Mouse (Mus musculus) hindbrain, embryonic 16.5 days (tissue): ENCODE results near the gene Ecpas. TPM values are rescaled to one million over a fixed set of nuclear protein-coding genes. Genes with fewer than 3 reads are reported as not detected.

Experiments
- ATAC-seq: fragments of 200-750 bp; cut with Nextera tagmentation; 2 replicates; pipeline ENCODE4 v1.8.0; 2017; ENCODE audit warnings: moderate TSS enrichment, moderate library complexity
- H3K27ac ChIP-seq: fragments of 300-500 bp; sonication (generic); 2 replicates; pipeline ENCODE4 v1.5.1; 2014; ENCODE audit warnings: low read depth, mild to moderate bottlenecking, control low read depth, low read length, moderate library complexity
- H3K27me3 ChIP-seq: fragments of 300-500 bp; sonication (generic); replicated peaks from 2 replicates; pipeline ENCODE4 v1.6.1; 2014; ENCODE audit warnings: low read length; ENCODE audit not compliant: control insufficient read depth, insufficient read depth
- H3K36me3 ChIP-seq: fragments of 300-500 bp; sonication (generic); 2 replicates; pipeline ENCODE4 v1.6.1; 2014; ENCODE audit warnings: mild to moderate bottlenecking, low read length, moderate library complexity, mixed read lengths; ENCODE audit not compliant: control insufficient read depth, insufficient read depth
- H3K4me1 ChIP-seq: fragments of 300-500 bp; sonication (generic); 2 replicates; pipeline ENCODE4 v1.6.1; 2014; ENCODE audit warnings: low read depth, low read length; ENCODE audit not compliant: control insufficient read depth, insufficient read depth
- H3K4me2 ChIP-seq: fragments of 300-500 bp; sonication (generic); 2 replicates; pipeline ENCODE4 v1.6.1; 2014; ENCODE audit warnings: mild to moderate bottlenecking, low read length, control low read depth, moderate library complexity
- H3K4me3 ChIP-seq: fragments of 300-500 bp; sonication (generic); 2 replicates; pipeline ENCODE4 v1.5.1; 2014; ENCODE audit warnings: mild to moderate bottlenecking, low read length, control low read depth, moderate library complexity
- H3K9ac ChIP-seq: fragments of 300-500 bp; sonication (generic); 2 replicates; pipeline ENCODE4 v1.6.1; 2014; ENCODE audit warnings: low read depth, mild to moderate bottlenecking, control low read depth, low read length, moderate library complexity
- H3K9me3 ChIP-seq: fragments of 300-500 bp; sonication (generic); 2 replicates; pipeline ENCODE4 v1.6.1; 2014; ENCODE audit warnings: mild to moderate bottlenecking, low read length, moderate library complexity; ENCODE audit not compliant: control insufficient read depth
- WGBS: fragments of 180-500 bp; shearing (Covaris S2); extraction: QIAGEN DNeasy Blood & Tissue Kit; methylation state at CpG from one replicate; pipeline ENCODE4 v1.1.7; 2014; 5-methylcytosine and 5-hydroxymethylcytosine counted together
- polyA plus RNA-seq: library from polyadenylated mRNA; unstranded; fragments of >200 nt; fragmentation: Nextera tagmentation; extraction: Ambion mirVana; gene quantifications from 2 replicates; pipeline ENCODE4 v1.2.1, GENCODE M21; 2015

The Ecpas gene
- polyA plus RNA-seq, 1 experiment from 2014 or later = 29.0 TPM

DNA sequence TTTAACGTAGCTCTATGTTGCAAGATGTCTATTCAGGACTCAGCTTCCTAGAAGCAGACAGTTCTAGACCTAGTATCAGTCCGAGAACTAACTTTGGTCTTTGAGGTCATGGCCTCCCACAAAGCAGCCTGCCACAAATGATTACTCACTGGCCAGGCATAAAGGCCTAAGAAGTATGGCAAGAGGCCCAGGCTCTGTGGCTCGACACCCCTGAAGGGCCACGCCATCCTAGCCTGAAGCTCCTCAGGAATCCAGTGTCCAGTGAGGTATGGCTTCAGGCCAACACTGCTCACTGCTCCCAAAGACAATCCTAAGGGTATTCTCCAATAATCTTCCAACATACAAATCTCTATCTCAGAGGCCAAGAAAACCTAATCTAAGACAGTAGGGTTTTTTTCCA, 86.6 kb downstream of the Ecpas start:
- no peaks in the 10 kb centered on the region for H3K9me3 ChIP-seq
- no peak for ATAC-seq
- no peaks in the 10 kb centered on the region for H3K27me3 ChIP-seq
- no peak overlapping the region for H3K4me2 ChIP-seq
- H3K27ac ChIP-seq = no peak overlapping the region
- no peak overlapping the region for H3K4me3 ChIP-seq
- H3K36me3 ChIP-seq = peaks cover 26% of the 10 kb centered on the region
- 73% methylated on average over 4 of the region's 4 CpGs for WGBS
- no peak overlapping the region for H3K9ac ChIP-seq
- no peaks in the 10 kb centered on the region for H3K4me1 ChIP-seq

DNA sequence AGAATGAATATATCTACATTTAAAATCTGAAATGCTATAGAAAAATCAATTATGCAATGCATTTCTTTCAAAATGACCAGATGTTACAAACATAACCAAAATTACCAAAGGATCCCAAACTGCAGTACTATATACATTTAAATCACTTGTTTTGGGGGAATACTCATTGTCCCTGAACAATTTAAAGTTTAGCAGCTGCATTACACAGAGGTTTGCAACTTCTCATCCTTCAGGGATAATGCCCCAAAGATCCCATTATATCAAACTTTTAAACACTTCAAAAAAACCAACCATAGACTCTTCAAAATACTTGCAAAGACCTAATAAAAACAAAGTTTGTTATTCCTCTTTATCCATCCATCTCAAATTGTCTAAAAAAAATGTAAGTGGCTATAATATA, 124.9 kb downstream of the Ecpas start, which contains the start of gene Olfr267:
Olfr267 (minus strand) TSS at position 101 of the 400 bp plus-strand sequence.
- ATAC-seq = no peak
- no peak within 1 kb of the TSS for H3K4me3 ChIP-seq
- H3K4me2 ChIP-seq = no peak within 1 kb of the TSS
- no peaks in the 10 kb centered on the region for H3K27me3 ChIP-seq
- H3K36me3 ChIP-seq = no peaks in the 10 kb centered on the region
- H3K4me1 ChIP-seq = no peaks in the 10 kb centered on the region
- H3K9ac ChIP-seq = no peak within 1 kb of the TSS
- no peaks in the 10 kb centered on the region for H3K9me3 ChIP-seq
- no peak within 1 kb of the TSS for H3K27ac ChIP-seq

DNA sequence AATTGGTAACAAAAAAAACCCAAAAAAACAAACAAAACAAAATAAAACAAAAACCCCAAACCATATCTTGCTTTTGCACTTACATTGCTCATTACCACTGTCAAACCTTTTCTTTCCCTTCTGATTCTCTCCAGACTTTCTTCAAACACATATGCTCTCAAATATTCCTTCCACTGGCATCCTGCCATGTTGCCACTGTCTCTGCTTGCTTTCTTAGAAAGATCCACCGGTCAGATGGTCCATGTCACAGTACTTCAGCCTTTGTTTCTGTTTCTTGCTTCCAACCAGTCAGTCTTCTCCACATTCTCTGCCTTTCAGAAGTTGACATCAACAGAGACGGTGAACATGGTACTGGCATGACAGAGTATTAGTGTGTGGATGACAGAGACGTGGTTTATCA, 125.9 kb downstream of the Ecpas start:
- ATAC-seq = no peak
- 72% methylated on average over 3 of the region's 3 CpGs for WGBS
- H3K27me3 ChIP-seq = no peaks in the 10 kb centered on the region
- no peak overlapping the region for H3K4me2 ChIP-seq
- no peaks in the 10 kb centered on the region for H3K36me3 ChIP-seq
- no peak overlapping the region for H3K4me3 ChIP-seq
- no peaks in the 10 kb centered on the region for H3K9me3 ChIP-seq
- no peaks in the 10 kb centered on the region for H3K4me1 ChIP-seq
- H3K9ac ChIP-seq = no peak overlapping the region
- H3K27ac ChIP-seq = no peak overlapping the region

DNA sequence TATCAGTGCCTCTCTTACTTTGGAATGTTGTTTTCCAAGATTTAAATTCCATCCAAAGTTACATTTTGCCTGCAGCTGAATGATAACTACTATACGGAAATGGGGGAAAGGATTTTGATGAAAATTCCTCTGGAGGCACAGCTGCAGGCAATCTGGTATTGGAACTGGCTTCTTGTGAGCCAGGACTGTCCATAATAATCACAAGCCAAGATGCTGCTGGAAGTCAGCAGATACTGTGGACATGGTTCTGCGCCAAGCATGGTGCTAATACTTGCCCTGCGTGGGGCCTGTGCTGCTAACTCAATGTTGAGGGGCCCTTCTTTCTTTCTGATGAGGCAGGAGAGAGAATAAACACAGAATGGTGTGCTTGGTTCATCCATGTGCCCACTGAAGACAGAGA, 149.1 kb downstream of the Ecpas start:
- H3K4me3 ChIP-seq = no peak overlapping the region
- no peaks in the 10 kb centered on the region for H3K4me1 ChIP-seq
- no peak overlapping the region for H3K9ac ChIP-seq
- no peaks in the 10 kb centered on the region for H3K9me3 ChIP-seq
- WGBS = 94% methylated on average over 3 of the region's 3 CpGs
- no peak for ATAC-seq
- no peak overlapping the region for H3K27ac ChIP-seq
- H3K27me3 ChIP-seq = no peaks in the 10 kb centered on the region
- H3K36me3 ChIP-seq = no peaks in the 10 kb centered on the region
- H3K4me2 ChIP-seq = no peak overlapping the region

DNA sequence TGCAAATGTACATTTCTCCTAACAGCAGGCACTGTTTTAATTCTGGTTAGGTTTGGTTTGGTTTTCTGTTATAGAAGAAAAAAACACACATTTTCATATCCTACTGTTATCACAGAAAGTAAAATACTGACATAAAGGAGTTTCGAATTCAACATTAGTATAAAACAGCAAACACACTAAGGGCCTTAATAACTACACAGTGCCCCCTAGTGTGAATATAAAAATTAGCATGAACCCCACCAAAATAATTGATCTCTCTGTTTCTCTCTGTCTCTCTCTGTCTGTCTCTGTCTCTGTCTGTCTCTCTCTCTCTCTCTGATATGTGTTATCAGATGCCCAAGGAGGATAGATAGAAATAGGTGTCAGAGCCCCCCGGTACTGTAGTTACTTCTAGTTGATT, 163.0 kb downstream of the Ecpas start:
- Histone ChIP-seq H3K9me3 (no peaks in the 10 kb centered on the region), H3K9ac (no peak overlapping the region), H3K4me2 (no peak overlapping the region), H3K4me3 (no peak overlapping the region), H3K4me1 (no peaks in the 10 kb centered on the region), H3K36me3 (no peaks in the 10 kb centered on the region), H3K27ac (no peak overlapping the region), H3K27me3 (no peaks in the 10 kb centered on the region)
- WGBS = 68% methylated on average over 2 of the region's 2 CpGs
- ATAC-seq = no peak

DNA sequence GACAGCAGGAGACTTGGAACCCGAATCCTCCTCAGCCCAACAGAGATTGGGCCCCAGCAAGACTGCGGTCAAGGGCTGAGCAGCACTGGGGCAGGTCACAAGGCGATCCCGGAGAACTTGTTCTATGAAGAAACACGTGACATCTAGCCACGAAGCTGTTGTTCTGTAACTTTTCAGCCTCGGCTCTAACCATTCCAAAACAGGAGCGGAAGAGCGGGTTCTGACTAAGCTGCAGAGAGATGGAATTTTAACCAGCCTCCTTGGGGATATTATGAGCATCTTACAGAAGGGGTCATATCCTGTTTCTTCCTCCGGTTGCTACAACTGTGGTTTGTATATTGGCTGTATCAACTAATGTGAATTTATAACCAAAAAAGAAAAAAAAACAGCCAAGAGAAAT, 163.4 kb downstream of the Ecpas start:
- Histone ChIP-seq H3K9ac (no peak overlapping the region), H3K36me3 (no peaks in the 10 kb centered on the region), H3K4me3 (no peak overlapping the region), H3K9me3 (no peaks in the 10 kb centered on the region), H3K4me2 (no peak overlapping the region), H3K4me1 (no peaks in the 10 kb centered on the region), H3K27ac (no peak overlapping the region), H3K27me3 (no peaks in the 10 kb centered on the region)
- 58% methylated on average over 10 of the region's 10 CpGs for WGBS
- no peak for ATAC-seq

Other genes with a start within 250 kb of the Ecpas start
- gene Olfr267, start 125.0 kb downstream of the Ecpas start, polyA plus RNA-seq = 0.11 TPM in 1 of 2 replicates, not detected in the other
- 2.0 and 2.7 TPM in 2 replicates for gene Zkscan16, start 30.9 kb upstream of the Ecpas start, polyA plus RNA-seq
- 5.6 and 6.5 TPM in 2 replicates for gene Ptgr1, start 74.4 kb upstream of the Ecpas start, polyA plus RNA-seq
- gene Dnajc25, start 82.3 kb upstream of the Ecpas start, polyA plus RNA-seq = 5.7 and 5.8 TPM in 2 replicates
- 7.2 and 8.4 TPM in 2 replicates for gene Gm20503, start 90.5 kb upstream of the Ecpas start, polyA plus RNA-seq
- gene Gng10, start 122.3 kb upstream of the Ecpas start, polyA plus RNA-seq = 178 and 197 TPM in 2 replicates
- 0.04 and 0.05 TPM in 2 replicates for gene AI481877, start 226.2 kb upstream of the Ecpas start, polyA plus RNA-seq